Mouse (Mus musculus): Measurements from ENCODE around the gene Nat14.

DNA sequence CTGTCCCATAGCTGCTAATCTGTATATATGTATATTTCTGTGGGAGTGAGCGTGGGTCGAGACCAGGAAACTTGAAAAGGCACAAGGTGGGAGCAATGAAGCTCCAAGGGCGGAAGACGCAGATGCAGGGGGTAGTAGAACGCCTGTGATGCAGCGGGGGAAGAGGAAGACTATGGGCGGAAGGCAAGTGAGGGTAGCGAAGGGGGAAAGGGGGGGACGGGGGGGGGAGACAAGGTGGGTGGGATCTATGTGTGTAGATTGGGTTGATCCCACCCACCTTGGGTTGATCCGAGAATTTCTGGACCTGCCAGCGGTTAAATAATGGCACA is 21.3 kb upstream of the Nat14 start:
- no peak for TF ChIP-seq CTCF (IDR thresholded peaks at IDR 0.05; ENCODE audit: borderline replicate concordance, control insufficient read depth, extremely low read depth, insufficient read depth, low read length, poor library complexity)
- no peak for TF ChIP-seq POLR2A (IDR thresholded peaks at IDR 0.05; ENCODE audit: control insufficient read depth, extremely low read depth, insufficient read depth, low read length, poor library complexity)

Measured in thymus, adult 2 months (tissue).